ENCODE assay signal across 17 mouse cellular contexts in genomic region chr12:91869352-91869751, GRCm38 (mm10).
"Had no signal": no experiment of that assay in that cellular context is flagged by ENCODE, and none has a peak within 500 bp of the region (broad histone marks: within the 10 kb centered on the region; RNA-seq: fewer than 3 reads in every experiment).

No protein-coding gene starts in this region.

- ATAC-seq: liver, postnatal 0 days; lung, postnatal 0 days; midbrain, embryonic 13.5 days; midbrain, embryonic 15.5 days had no signal

- H3K27me3 ChIP-seq: lung, embryonic 15.5 days; midbrain, embryonic 13.5 days; midbrain, embryonic 15.5 days; neural tube, embryonic 12.5 days; stomach, embryonic 15.5 days had no signal

- H3K36me3 ChIP-seq: lung, embryonic 15.5 days; midbrain, embryonic 13.5 days; midbrain, embryonic 15.5 days; neural tube, embryonic 12.5 days; stomach, embryonic 15.5 days had no signal

- H3K9ac ChIP-seq: liver, postnatal 0 days; lung, embryonic 15.5 days; midbrain, embryonic 13.5 days; midbrain, embryonic 15.5 days; neural tube, embryonic 12.5 days; stomach, embryonic 15.5 days had no signal

- H3K4me3 ChIP-seq: lung, embryonic 15.5 days; megakaryocyte, embryonic 14.5 days; midbrain, embryonic 13.5 days; midbrain, embryonic 15.5 days; neural tube, embryonic 12.5 days; stomach, embryonic 15.5 days had no signal

- DNase-seq: liver, postnatal 0 days; lung, adult 2 months; lung, postnatal 14 days; lung, postnatal 36 days; right cerebral cortex, postnatal 14 days; thymus, adult 2 months; thymus, postnatal 36 days had no signal

- H3K4me1 ChIP-seq: lung, embryonic 15.5 days; megakaryocyte, embryonic 14.5 days; midbrain, embryonic 13.5 days; midbrain, embryonic 15.5 days; neural tube, embryonic 12.5 days; stomach, embryonic 15.5 days had no signal

- H3K4me2 ChIP-seq: lung, embryonic 15.5 days; midbrain, embryonic 11.5 days; midbrain, embryonic 13.5 days; midbrain, embryonic 15.5 days; neural tube, embryonic 12.5 days; stomach, embryonic 15.5 days had no signal

- H3K9me3 ChIP-seq: lung, embryonic 15.5 days; midbrain, embryonic 13.5 days; midbrain, embryonic 15.5 days; neural tube, embryonic 12.5 days; stomach, embryonic 15.5 days had no signal

- H3K27ac ChIP-seq: lung, embryonic 15.5 days; macrophage; midbrain, embryonic 13.5 days; midbrain, embryonic 15.5 days; neural tube, embryonic 12.5 days; stomach, embryonic 15.5 days; stomach, postnatal 0 days had no signal
